Mouse (Mus musculus): ENCODE data around the gene Smchd1. TPM values are rescaled to one million over a fixed set of nuclear protein-coding genes. Genes with fewer than 3 reads are reported as not detected.
A peak's percentile ranks its signal among the peaks of the same experiment; 100 is the strongest.

Gene Smchd1
- polyA plus RNA-seq (2014; fragmentation: Nextera tagmentation; extraction: Ambion mirVana): 96.8 and 103 TPM in 2 replicates

DNA sequence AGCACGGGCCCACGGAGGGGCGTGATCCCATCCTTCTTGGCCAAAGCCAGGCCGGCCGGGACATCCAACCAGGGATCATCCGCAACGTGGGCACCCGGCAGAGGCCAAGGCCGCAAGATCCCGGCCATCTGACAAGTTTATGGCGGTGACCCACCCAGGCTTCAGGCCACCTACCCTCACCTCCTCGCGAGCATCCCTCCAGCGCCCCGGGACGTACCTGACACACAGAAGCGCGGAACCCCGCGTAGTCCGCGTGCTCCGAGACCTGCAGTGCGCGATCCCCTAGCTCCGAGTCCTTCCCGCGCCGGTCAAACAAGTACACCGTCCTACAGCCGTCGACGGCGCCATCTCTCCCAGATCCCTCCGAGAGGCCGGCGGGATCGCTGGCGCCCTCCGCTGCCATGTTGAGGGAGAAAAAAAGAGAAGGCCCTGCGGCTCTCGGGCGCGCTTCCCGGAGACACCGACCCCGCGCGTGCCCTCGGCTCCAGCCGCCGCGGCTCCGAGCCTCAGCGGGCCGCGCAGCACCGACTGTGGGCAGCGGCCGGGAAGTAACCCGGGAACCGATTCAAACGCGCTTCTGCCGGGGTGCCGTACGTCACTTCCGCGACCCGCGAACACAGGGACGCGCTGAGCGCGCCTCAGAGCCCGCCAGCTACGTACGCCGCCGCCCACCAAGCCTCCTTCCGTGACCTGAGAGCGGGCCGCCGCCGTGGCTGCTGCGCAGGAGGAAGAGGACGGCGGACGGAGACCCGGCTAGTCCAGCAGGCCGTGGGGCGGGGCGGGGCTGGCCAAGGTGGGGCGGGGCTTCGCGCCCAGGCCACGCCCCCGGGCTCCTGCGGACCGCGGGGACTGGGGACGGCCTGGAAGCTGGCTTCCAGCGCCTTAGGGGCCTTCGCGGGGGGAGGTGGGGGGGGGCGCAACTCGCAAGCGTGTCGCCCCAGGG, at the start of gene Smchd1:
Smchd1 (minus strand) TSS at position 582 of the 943 bp plus-strand sequence.
- H3K4me1 ChIP-seq (ENCODE audit: insufficient read depth): peaks cover 9% of the 10 kb centered on the region
- H3K4me2 ChIP-seq: peak within 1 kb of the TSS; percentile 85
- H3K9ac ChIP-seq: peak within 1 kb of the TSS; percentile 92
- H3K27me3 ChIP-seq (ENCODE audit: insufficient read depth, low read length): no peaks in the 10 kb centered on the region
- H3K36me3 ChIP-seq (ENCODE audit: insufficient read depth): no peaks in the 10 kb centered on the region
- H3K9me3 ChIP-seq (ENCODE audit: low read depth, low read length): no peaks in the 10 kb centered on the region
- peak within 1 kb of the TSS; percentile 99 for H3K27ac ChIP-seq (ENCODE audit: low read depth)
- ATAC-seq (ENCODE audit: insufficient read depth) (peak; percentile 96), DNase-seq (peak; percentile 97)
- under 1% methylated on average over 93 of the region's 109 CpGs for WGBS
- H3K4me3 ChIP-seq (ENCODE audit: low read depth, low read length): peak within 1 kb of the TSS; percentile 90
- TF ChIP-seq CTCF (IDR thresholded peaks at IDR 0.05; ENCODE audit: low read depth): peak; percentile 26; the same call in 1 of the 2 replicates

DNA sequence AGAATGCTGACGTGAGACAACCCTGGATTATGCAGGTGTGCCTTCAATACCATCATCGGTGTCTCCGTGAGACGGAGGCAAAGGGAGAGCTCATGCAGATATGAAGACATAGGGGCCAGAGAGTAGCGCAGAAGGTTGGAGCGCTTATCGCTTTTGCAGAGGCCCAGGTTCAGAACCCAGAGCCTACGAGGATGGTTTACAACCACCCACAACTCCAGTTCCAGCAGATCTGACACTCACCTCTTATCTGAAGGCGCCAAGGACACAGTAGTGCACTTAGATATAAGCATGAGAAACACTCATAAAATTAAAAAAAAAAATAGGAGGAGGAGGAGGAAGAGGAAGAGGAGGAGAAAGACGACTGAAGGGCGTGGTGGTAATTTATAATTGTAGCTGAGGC, 35.2 kb upstream of the Smchd1 start:
- H3K27ac ChIP-seq (ENCODE audit: low read depth): no peak overlapping the region
- DNase-seq (no peak), ATAC-seq (ENCODE audit: insufficient read depth) (no peak)
- TF ChIP-seq CTCF (IDR thresholded peaks at IDR 0.05; ENCODE audit: low read depth): no peak
- no peak overlapping the region for H3K9ac ChIP-seq
- H3K4me2 ChIP-seq: no peak overlapping the region
- H3K36me3 ChIP-seq (ENCODE audit: insufficient read depth): peaks cover 84% of the 10 kb centered on the region
- no peaks in the 10 kb centered on the region for H3K9me3 ChIP-seq (ENCODE audit: low read depth, low read length)
- H3K27me3 ChIP-seq (ENCODE audit: insufficient read depth, low read length): no peaks in the 10 kb centered on the region
- H3K4me1 ChIP-seq (ENCODE audit: insufficient read depth): no peaks in the 10 kb centered on the region
- 94% methylated on average over 11 of the region's 11 CpGs for WGBS
- no peak overlapping the region for H3K4me3 ChIP-seq (ENCODE audit: low read depth, low read length)

DNA sequence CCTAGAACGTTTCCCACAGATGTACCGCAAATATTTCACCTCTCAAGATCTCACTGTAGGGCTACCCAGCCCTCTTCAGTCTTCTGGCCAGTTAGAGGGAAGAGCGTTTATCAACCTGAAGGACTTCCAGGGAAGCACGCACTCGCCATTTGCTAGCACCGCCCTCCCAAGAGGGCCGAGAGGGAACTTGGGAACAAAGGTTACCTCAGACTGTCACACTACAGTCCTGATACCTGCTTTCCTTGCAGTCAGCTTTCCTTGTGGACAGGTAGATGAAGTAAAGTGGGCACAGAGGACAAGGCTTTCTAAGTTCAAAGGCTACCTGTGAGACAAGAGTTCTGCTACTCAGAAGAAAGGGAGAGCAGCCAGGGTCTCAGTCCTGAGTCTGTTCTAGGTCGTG, 31.7 kb upstream of the Smchd1 start:
- ATAC-seq (ENCODE audit: insufficient read depth): no peak
- no peak overlapping the region for H3K4me3 ChIP-seq (ENCODE audit: low read depth, low read length)
- no peak overlapping the region for H3K27ac ChIP-seq (ENCODE audit: low read depth)
- no peak overlapping the region for H3K4me2 ChIP-seq
- no peak for DNase-seq
- H3K4me1 ChIP-seq (ENCODE audit: insufficient read depth): no peaks in the 10 kb centered on the region
- H3K9me3 ChIP-seq (ENCODE audit: low read depth, low read length): no peaks in the 10 kb centered on the region
- no peak for TF ChIP-seq CTCF (IDR thresholded peaks at IDR 0.05; ENCODE audit: low read depth)
- no peak overlapping the region for H3K9ac ChIP-seq
- no peaks in the 10 kb centered on the region for H3K27me3 ChIP-seq (ENCODE audit: insufficient read depth, low read length)
- peaks cover 84% of the 10 kb centered on the region for H3K36me3 ChIP-seq (ENCODE audit: insufficient read depth)
- 82% methylated on average over 8 of the region's 8 CpGs for WGBS

- no peak for ATAC-seq (ENCODE audit: insufficient read depth)
- Histone ChIP-seq H3K36me3 (ENCODE audit: insufficient read depth) (peaks cover 60% of the 10 kb centered on the region), H3K4me1 (ENCODE audit: insufficient read depth) (no peaks in the 10 kb centered on the region), H3K4me2 (no peak overlapping the region), H3K27ac (ENCODE audit: low read depth) (no peak overlapping the region), H3K9me3 (ENCODE audit: low read depth, low read length) (no peaks in the 10 kb centered on the region), H3K27me3 (ENCODE audit: insufficient read depth, low read length) (no peaks in the 10 kb centered on the region), H3K9ac (no peak overlapping the region), H3K4me3 (ENCODE audit: low read depth, low read length) (no peak overlapping the region)
- WGBS: 87% methylated on average over 4 of the region's 4 CpGs
- no peak for DNase-seq
- TF ChIP-seq CTCF (IDR thresholded peaks at IDR 0.05; ENCODE audit: low read depth): no peak
These were observed 20.6 kb upstream of the Smchd1 start for GRCm38 (mm10) chr17:71495784-71496183.

- peak; percentile 18 for DNase-seq
- no peak overlapping the region for H3K4me3 ChIP-seq (ENCODE audit: low read depth, low read length)
- no peaks in the 10 kb centered on the region for H3K9me3 ChIP-seq (ENCODE audit: low read depth, low read length)
- H3K27me3 ChIP-seq (ENCODE audit: insufficient read depth, low read length): no peaks in the 10 kb centered on the region
- ATAC-seq (ENCODE audit: insufficient read depth): no peak
- no peaks in the 10 kb centered on the region; the same call in 1 of the 2 replicates for H3K4me1 ChIP-seq (ENCODE audit: insufficient read depth)
- WGBS: 35% methylated on average over 4 of the region's 4 CpGs
- H3K9ac ChIP-seq: no peak overlapping the region
- no peak for TF ChIP-seq CTCF (IDR thresholded peaks at IDR 0.05; ENCODE audit: low read depth)
- H3K27ac ChIP-seq (ENCODE audit: low read depth): peak overlapping the region; percentile 74
- H3K36me3 ChIP-seq (ENCODE audit: insufficient read depth): peaks cover 20% of the 10 kb centered on the region
- no peak overlapping the region for H3K4me2 ChIP-seq
These were observed 16.2 kb upstream of the Smchd1 start for GRCm38 (mm10) chr17:71491332-71491686.

GRCm38 (mm10) chr17:71490666-71491331, 15.7 kb upstream of the Smchd1 start:
- DNase-seq: peak; percentile 8
- Histone ChIP-seq H3K4me1 (ENCODE audit: insufficient read depth) (peaks cover 4% of the 10 kb centered on the region; the same call in 1 of the 2 replicates), H3K9me3 (ENCODE audit: low read depth, low read length) (no peaks in the 10 kb centered on the region), H3K27ac (ENCODE audit: low read depth) (peak overlapping the region; percentile 74), H3K36me3 (ENCODE audit: insufficient read depth) (peaks cover 15% of the 10 kb centered on the region), H3K4me2 (no peak overlapping the region), H3K4me3 (ENCODE audit: low read depth, low read length) (no peak overlapping the region), H3K27me3 (ENCODE audit: insufficient read depth, low read length) (no peaks in the 10 kb centered on the region), H3K9ac (no peak overlapping the region)
- WGBS: 51% methylated on average over 9 of the region's 9 CpGs
- 0 out of 2 replicates have a peak, but pooled peaks have one; percentile 53 for ATAC-seq (ENCODE audit: insufficient read depth)
- TF ChIP-seq CTCF (IDR thresholded peaks at IDR 0.05; ENCODE audit: low read depth): no peak

Measured in lung, embryonic 14.5 days (tissue).